Mouse (Mus musculus) left cerebral cortex, adult 18-20 months (tissue): ENCODE measurements around the gene Ttll7. TPM values are rescaled to one million over a fixed set of nuclear protein-coding genes. Genes with fewer than 3 reads are reported as not detected.

ENCODE experiments used
- DNase-seq, 2 experiments: peaks; one replicate each; pipeline ENCODE4 v3.0.0; 2021 to 2022; ENCODE audit warnings: low spot score in 2 of 2, mixed read lengths in 1 of 2
- total RNA-seq, 2 experiments: library from RNA; stranded (reverse); gene quantifications; 2 replicates each; pipeline ENCODE4 v1.2.3; 2021

Ttll7 gene
- total RNA-seq, 2 experiments from 2014 or later, result 170 to 178 TPM

GRCm38 (mm10) chr3:146908922-146909321 lies 56.8 kb downstream of the Ttll7 start:
- DNase-seq, result no peak

GRCm38 (mm10) chr3:146913107-146913506 lies 60.9 kb downstream of the Ttll7 start:
- no peak for DNase-seq

GRCm38 (mm10) chr3:146914798-146915197 lies 62.6 kb downstream of the Ttll7 start:
- DNase-seq, result peak; percentile 85 to 93

- DNase-seq, result peak; percentile 19 to 37
Observed at GRCm38 (mm10) chr3:146917891-146918290, 65.7 kb downstream of the Ttll7 start.

- DNase-seq, result peak; percentile 78 to 84
Observed at GRCm38 (mm10) chr3:146918323-146918722, 66.2 kb downstream of the Ttll7 start.

- DNase-seq, result no peak
Observed at GRCm38 (mm10) chr3:146927311-146928015, 75.3 kb downstream of the Ttll7 start.

GRCm38 (mm10) chr3:146928141-146928540 lies 76.0 kb downstream of the Ttll7 start:
- DNase-seq, result no peak

- DNase-seq, result no peak
Observed at GRCm38 (mm10) chr3:146929011-146929410, 76.8 kb downstream of the Ttll7 start.

- DNase-seq, result no peak
Observed at GRCm38 (mm10) chr3:146931190-146931589, 79.0 kb downstream of the Ttll7 start.

GRCm38 (mm10) chr3:146932506-146932905 lies 80.3 kb downstream of the Ttll7 start:
- no peak for DNase-seq

GRCm38 (mm10) chr3:146936888-146937287 lies 84.7 kb downstream of the Ttll7 start:
- no peak for DNase-seq

- DNase-seq, result peak; percentile 16 to 21
Observed at GRCm38 (mm10) chr3:146939391-146940250, 87.5 kb downstream of the Ttll7 start.

GRCm38 (mm10) chr3:146943101-146943500 lies 90.9 kb downstream of the Ttll7 start:
- DNase-seq, result no peak

- DNase-seq, result no peak
Observed at GRCm38 (mm10) chr3:146945342-146945741, 93.2 kb downstream of the Ttll7 start.

GRCm38 (mm10) chr3:146945887-146946286 lies 93.7 kb downstream of the Ttll7 start:
- DNase-seq, result peak; percentile 65 to 68

GRCm38 (mm10) chr3:146946641-146947040 lies 94.5 kb downstream of the Ttll7 start:
- no peak for DNase-seq

- no peak for DNase-seq
Observed at GRCm38 (mm10) chr3:146956792-146957191, 104.6 kb downstream of the Ttll7 start.

GRCm38 (mm10) chr3:146962838-146963237 lies 110.7 kb downstream of the Ttll7 start:
- no peak for DNase-seq

- no peak for DNase-seq
Observed at GRCm38 (mm10) chr3:146964384-146964783, 112.2 kb downstream of the Ttll7 start.

GRCm38 (mm10) chr3:146967242-146967641 lies 115.1 kb downstream of the Ttll7 start:
- no peak for DNase-seq

- DNase-seq, result no peak
Observed at GRCm38 (mm10) chr3:146967834-146968233, 115.7 kb downstream of the Ttll7 start.

- no peak for DNase-seq
Observed at GRCm38 (mm10) chr3:146978272-146978671, 126.1 kb downstream of the Ttll7 start.
